Mouse (Mus musculus) ovary, adult 10 weeks (tissue): ENCODE results near the gene Gm15114. TPM values are rescaled to one million over a fixed set of nuclear protein-coding genes. Genes with fewer than 3 reads are reported as not detected.

Source experiments
- polyA plus RNA-seq: library from polyadenylated mRNA; stranded (reverse); fragments of 350-450 nt; fragmentation: Illumina TruSeq; extraction: RNeasy Lipid Tissue Mini Kit (QIAGEN cat#74804); gene quantifications from one replicate; pipeline ENCODE4 v1.2.3, GENCODE M21; 2014

Gene Gm15114
- polyA plus RNA-seq: not detected

GRCm38 (mm10) chrX:148488649-148489048 lies at the start of gene Gm15114:
Gene Gm15114 (plus strand): TSS chrX:148488949.

Other genes with a start within 250 kb of the Gm15114 start
- gene Gm8334, start 126.2 kb downstream of the Gm15114 start, polyA plus RNA-seq: not detected
- not detected for gene Gm15127, start 174.6 kb downstream of the Gm15114 start, polyA plus RNA-seq